Mouse (Mus musculus): ENCODE data around the gene Snrnp70. TPM values are rescaled to one million over a fixed set of nuclear protein-coding genes. Genes with fewer than 3 reads are reported as not detected.
A peak's percentile ranks its signal among the peaks of the same experiment; 100 is the strongest.

Gene Snrnp70
- polyA plus RNA-seq, 1 experiment from 2014 or later: 242 TPM

GRCm38 (mm10) chr7:45419859-45420614, 24.5 kb upstream of the Snrnp70 start:
- no peak for ATAC-seq (replicated peaks; ENCODE audit: low FRiP score)
- Histone ChIP-seq H3K4me3 (replicated peaks) (no peak overlapping the region), H3K27me3 (peaks cover 62% of the 10 kb centered on the region), H3K36me3 (peaks cover 45% of the 10 kb centered on the region), H3K27ac (no peak overlapping the region), H3K4me1 (peaks cover 32% of the 10 kb centered on the region), H3K4me2 (peak overlapping the region; percentile 36), H3K9ac (no peak overlapping the region), H3K9me3 (replicated peaks) (no peaks in the 10 kb centered on the region)
- 13% methylated on average over 27 of the region's 27 CpGs for WGBS

- no peak overlapping the region for H3K27ac ChIP-seq
- H3K36me3 ChIP-seq: peaks cover 25% of the 10 kb centered on the region
- H3K27me3 ChIP-seq: peaks cover 81% of the 10 kb centered on the region
- H3K4me1 ChIP-seq: peaks cover 52% of the 10 kb centered on the region
- 0 out of 2 replicates have a peak overlapping the region, but pooled peaks have one; percentile 14 for H3K9ac ChIP-seq
- no peak overlapping the region for H3K4me3 ChIP-seq (replicated peaks)
- peak overlapping the region; percentile 23; the same call in 1 of the 2 replicates for H3K4me2 ChIP-seq
- WGBS: 8% methylated on average over 13 of the region's 13 CpGs
- no peak for ATAC-seq (replicated peaks; ENCODE audit: low FRiP score)
- H3K9me3 ChIP-seq (replicated peaks): no peaks in the 10 kb centered on the region
Observed at GRCm38 (mm10) chr7:45417962-45418492, 22.5 kb upstream of the Snrnp70 start.

GRCm38 (mm10) chr7:45415636-45416035, 20.1 kb upstream of the Snrnp70 start:
- Histone ChIP-seq H3K27me3 (peaks cover 97% of the 10 kb centered on the region), H3K27ac (no peak overlapping the region), H3K4me2 (peak overlapping the region; percentile 52), H3K4me3 (replicated peaks) (peak overlapping the region; percentile 29), H3K36me3 (peaks cover under 1% of the 10 kb centered on the region), H3K4me1 (peaks cover 54% of the 10 kb centered on the region), H3K9ac (peak overlapping the region; percentile 26; the same call in 1 of the 2 replicates), H3K9me3 (replicated peaks) (no peaks in the 10 kb centered on the region)
- WGBS: 9% methylated on average over 37 of the region's 37 CpGs
- no peak for ATAC-seq (replicated peaks; ENCODE audit: low FRiP score)

- no peaks in the 10 kb centered on the region for H3K36me3 ChIP-seq
- no peak overlapping the region for H3K27ac ChIP-seq
- WGBS: 43% methylated on average over 12 of the region's 12 CpGs
- H3K27me3 ChIP-seq: peaks cover 97% of the 10 kb centered on the region
- no peak for ATAC-seq (replicated peaks; ENCODE audit: low FRiP score)
- H3K4me1 ChIP-seq: peaks cover 46% of the 10 kb centered on the region
- H3K4me2 ChIP-seq: peak overlapping the region; percentile 92
- H3K9ac ChIP-seq: no peak overlapping the region
- no peaks in the 10 kb centered on the region for H3K9me3 ChIP-seq (replicated peaks)
- H3K4me3 ChIP-seq (replicated peaks): no peak overlapping the region; the same call in 1 of the 2 replicates
Observed at GRCm38 (mm10) chr7:45414740-45415224, 19.2 kb upstream of the Snrnp70 start.

- Histone ChIP-seq H3K9ac (peak overlapping the region; percentile 52), H3K4me3 (replicated peaks) (peak overlapping the region; percentile 55), H3K36me3 (no peaks in the 10 kb centered on the region), H3K4me1 (peaks cover 45% of the 10 kb centered on the region), H3K4me2 (peak overlapping the region; percentile 92), H3K27me3 (peaks cover 97% of the 10 kb centered on the region), H3K9me3 (replicated peaks) (no peaks in the 10 kb centered on the region), H3K27ac (peak overlapping the region; percentile 42; the same call in 1 of the 2 replicates)
- 2% methylated on average over 27 of the region's 27 CpGs for WGBS
- peak; percentile 31 for ATAC-seq (replicated peaks; ENCODE audit: low FRiP score)
Observed at GRCm38 (mm10) chr7:45413864-45414739, 18.6 kb upstream of the Snrnp70 start.

GRCm38 (mm10) chr7:45413113-45413863, 17.7 kb upstream of the Snrnp70 start, which contains the start of gene Ntf5:
Ntf5 (plus strand) TSS chr7:45413695.
- Histone ChIP-seq H3K4me3 (replicated peaks) (peak within 1 kb of the TSS; percentile 55), H3K4me2 (peak within 1 kb of the TSS; percentile 92), H3K9me3 (replicated peaks) (no peaks in the 10 kb centered on the region), H3K4me1 (peaks cover 42% of the 10 kb centered on the region), H3K36me3 (no peaks in the 10 kb centered on the region), H3K27me3 (peaks cover 97% of the 10 kb centered on the region), H3K9ac (peak within 1 kb of the TSS; percentile 52), H3K27ac (peak within 1 kb of the TSS; percentile 42; the same call in 1 of the 2 replicates)
- WGBS: 2% methylated on average over 35 of the region's 45 CpGs
- peak; percentile 62 for ATAC-seq (replicated peaks; ENCODE audit: low FRiP score)

- 87% methylated on average over 2 of the region's 2 CpGs for WGBS
- peaks cover 34% of the 10 kb centered on the region for H3K4me1 ChIP-seq
- no peaks in the 10 kb centered on the region for H3K9me3 ChIP-seq (replicated peaks)
- H3K4me2 ChIP-seq: no peak overlapping the region
- no peaks in the 10 kb centered on the region for H3K36me3 ChIP-seq
- no peak overlapping the region for H3K4me3 ChIP-seq (replicated peaks)
- ATAC-seq (replicated peaks; ENCODE audit: low FRiP score): no peak
- no peak overlapping the region for H3K9ac ChIP-seq
- peaks cover 97% of the 10 kb centered on the region for H3K27me3 ChIP-seq
- H3K27ac ChIP-seq: no peak overlapping the region
Observed at GRCm38 (mm10) chr7:45412421-45412820, 16.9 kb upstream of the Snrnp70 start.

- H3K4me1 ChIP-seq: peaks cover 37% of the 10 kb centered on the region
- WGBS: 87% methylated on average over 8 of the region's 8 CpGs
- H3K27me3 ChIP-seq: peaks cover 95% of the 10 kb centered on the region
- no peak overlapping the region for H3K9ac ChIP-seq
- no peak overlapping the region for H3K4me3 ChIP-seq (replicated peaks)
- H3K9me3 ChIP-seq (replicated peaks): no peaks in the 10 kb centered on the region
- H3K27ac ChIP-seq: no peak overlapping the region
- no peak overlapping the region for H3K4me2 ChIP-seq
- H3K36me3 ChIP-seq: no peaks in the 10 kb centered on the region
- ATAC-seq (replicated peaks; ENCODE audit: low FRiP score): no peak
Observed at GRCm38 (mm10) chr7:45409497-45410163, 14.1 kb upstream of the Snrnp70 start.

GRCm38 (mm10) chr7:45408949-45409348, 13.4 kb upstream of the Snrnp70 start:
- H3K36me3 ChIP-seq: no peaks in the 10 kb centered on the region
- H3K27me3 ChIP-seq: peaks cover 88% of the 10 kb centered on the region
- WGBS: 87% methylated on average over 17 of the region's 17 CpGs
- no peak overlapping the region for H3K4me2 ChIP-seq
- no peak overlapping the region for H3K27ac ChIP-seq
- no peak overlapping the region for H3K4me3 ChIP-seq (replicated peaks)
- no peak overlapping the region for H3K9ac ChIP-seq
- no peaks in the 10 kb centered on the region for H3K9me3 ChIP-seq (replicated peaks)
- peaks cover 30% of the 10 kb centered on the region for H3K4me1 ChIP-seq
- no peak for ATAC-seq (replicated peaks; ENCODE audit: low FRiP score)

- 70% methylated on average over 7 of the region's 7 CpGs for WGBS
- Histone ChIP-seq H3K4me3 (replicated peaks) (no peak overlapping the region), H3K27ac (no peak overlapping the region), H3K36me3 (no peaks in the 10 kb centered on the region), H3K27me3 (peaks cover 84% of the 10 kb centered on the region), H3K9ac (no peak overlapping the region), H3K4me2 (no peak overlapping the region), H3K9me3 (replicated peaks) (no peaks in the 10 kb centered on the region), H3K4me1 (peaks cover 24% of the 10 kb centered on the region)
- no peak for ATAC-seq (replicated peaks; ENCODE audit: low FRiP score)
Observed at GRCm38 (mm10) chr7:45408351-45408750, 12.8 kb upstream of the Snrnp70 start.

- Histone ChIP-seq H3K27me3 (peaks cover 79% of the 10 kb centered on the region), H3K4me1 (peaks cover 19% of the 10 kb centered on the region), H3K4me2 (no peak overlapping the region), H3K9ac (no peak overlapping the region), H3K4me3 (replicated peaks) (no peak overlapping the region), H3K9me3 (replicated peaks) (no peaks in the 10 kb centered on the region), H3K36me3 (no peaks in the 10 kb centered on the region), H3K27ac (no peak overlapping the region)
- ATAC-seq (replicated peaks; ENCODE audit: low FRiP score): no peak
- WGBS: 83% methylated on average over 10 of the region's 10 CpGs
Observed at GRCm38 (mm10) chr7:45407836-45408235, 12.3 kb upstream of the Snrnp70 start.

Measured in kidney, embryonic 15.5 days (tissue).